Mouse (Mus musculus) forebrain, embryonic 16.5 days (tissue): ENCODE results near the gene Prox1. TPM values are rescaled to one million over a fixed set of nuclear protein-coding genes. Genes with fewer than 3 reads are reported as not detected.

Experiments
- ATAC-seq: fragments of 200-750 bp; cut with Nextera tagmentation; 2 replicates; pipeline ENCODE4 v1.8.0; 2017; ENCODE audit warnings: mild to moderate bottlenecking, moderate library complexity
- H3K27ac ChIP-seq: fragments of 300-500 bp; sonication (generic); 2 replicates; pipeline ENCODE4 v1.5.1; 2014; ENCODE audit warnings: low read length, control low read depth
- H3K27me3 ChIP-seq: fragments of 300-500 bp; sonication (generic); replicated peaks from 2 replicates; pipeline ENCODE4 v1.6.1; 2014; ENCODE audit warnings: low read length; ENCODE audit not compliant: control insufficient read depth, insufficient read depth
- H3K36me3 ChIP-seq: fragments of 300-500 bp; sonication (generic); 2 replicates; pipeline ENCODE4 v1.6.1; 2014; ENCODE audit not compliant: control insufficient read depth, insufficient read depth
- H3K4me1 ChIP-seq: fragments of 300-500 bp; sonication (generic); replicated peaks from 2 replicates; pipeline ENCODE4 v1.6.1; 2014; ENCODE audit warnings: low read length; ENCODE audit not compliant: control insufficient read depth, insufficient read depth
- H3K4me2 ChIP-seq: fragments of 300-500 bp; sonication (generic); 2 replicates; pipeline ENCODE4 v1.6.1; 2014; ENCODE audit warnings: mild to moderate bottlenecking, low read length, control low read depth
- H3K4me3 ChIP-seq: fragments of 300-500 bp; sonication (generic); replicated peaks from 2 replicates; pipeline ENCODE4 v1.5.1; 2014; ENCODE audit warnings: mild to moderate bottlenecking, low read length, control low read depth
- H3K9ac ChIP-seq: fragments of 300-500 bp; sonication (generic); replicated peaks from 2 replicates; pipeline ENCODE4 v1.6.1; 2014; ENCODE audit warnings: low read depth, low read length, control low read depth
- H3K9me3 ChIP-seq: fragments of 300-500 bp; sonication (generic); 2 replicates; pipeline ENCODE4 v1.6.1; 2016; ENCODE audit warnings: low read length; ENCODE audit not compliant: control insufficient read depth
- WGBS: fragments of 180-500 bp; shearing (Covaris S2); extraction: QIAGEN DNeasy Blood & Tissue Kit; methylation state at CpG from one replicate; pipeline ENCODE4 v1.1.7; 2014; 5-methylcytosine and 5-hydroxymethylcytosine counted together
- polyA plus RNA-seq: library from polyadenylated mRNA; unstranded; fragments of >200 nt; fragmentation: Nextera tagmentation; extraction: Ambion mirVana; gene quantifications from 2 replicates; pipeline ENCODE4 v1.2.1, GENCODE M21; 2015

Prox1 gene
- polyA plus RNA-seq, 1 experiment from 2014 or later: 9.4 TPM

DNA sequence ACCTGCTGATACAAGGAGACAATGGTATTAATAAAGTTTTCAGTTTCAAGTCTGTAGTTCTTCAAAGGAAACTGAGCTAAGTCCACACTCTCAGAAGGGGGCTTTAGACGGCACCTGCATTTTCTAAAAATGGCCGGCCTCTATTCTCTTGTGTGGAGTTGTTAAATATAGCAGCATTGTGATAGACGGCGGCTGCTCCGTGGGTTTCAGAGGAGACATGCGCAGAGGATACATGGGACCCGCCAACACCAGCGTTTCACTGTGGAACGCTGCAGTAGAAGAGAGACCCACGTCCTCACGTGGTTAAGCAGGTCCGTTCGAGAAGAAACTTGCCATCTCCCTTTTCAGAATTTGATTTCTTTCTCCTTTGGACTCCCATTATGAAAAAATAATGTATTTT lies 47.1 kb downstream of the Prox1 start:
- WGBS: 88% methylated on average over 13 of the region's 13 CpGs
- peaks cover 6% of the 10 kb centered on the region; the same call in 1 of the 2 replicates for H3K4me1 ChIP-seq
- H3K4me2 ChIP-seq: no peak overlapping the region
- H3K9ac ChIP-seq: no peak overlapping the region
- no peak overlapping the region for H3K27ac ChIP-seq
- no peaks in the 10 kb centered on the region for H3K9me3 ChIP-seq
- ATAC-seq: no peak
- H3K27me3 ChIP-seq: no peaks in the 10 kb centered on the region
- no peak overlapping the region for H3K4me3 ChIP-seq
- no peaks in the 10 kb centered on the region for H3K36me3 ChIP-seq

DNA sequence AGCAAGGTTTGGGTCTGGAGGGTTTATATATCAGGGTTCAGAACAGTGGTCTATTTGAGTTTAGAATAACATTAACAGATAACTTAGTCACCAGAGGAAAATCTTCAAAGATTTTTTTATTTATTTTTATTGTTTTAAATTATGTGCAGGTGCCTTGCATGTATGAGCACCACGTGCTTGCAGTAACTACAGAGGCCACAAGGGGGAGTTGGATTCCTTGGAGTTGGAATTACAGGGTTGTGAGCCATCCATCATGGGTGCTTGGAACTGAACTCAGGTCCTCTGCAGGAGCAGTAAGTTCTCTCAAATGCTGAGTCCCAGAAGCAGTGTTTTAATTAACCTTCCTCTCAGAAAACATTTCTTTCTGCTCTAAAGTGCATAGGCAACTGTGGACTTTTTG lies 54.5 kb downstream of the Prox1 start:
- H3K4me1 ChIP-seq: no peaks in the 10 kb centered on the region
- H3K9ac ChIP-seq: no peak overlapping the region
- 78% methylated on average over 1 of the region's 1 CpGs for WGBS
- no peak overlapping the region for H3K27ac ChIP-seq
- H3K9me3 ChIP-seq: peaks cover 6% of the 10 kb centered on the region; the same call in 1 of the 2 replicates
- no peaks in the 10 kb centered on the region for H3K36me3 ChIP-seq
- ATAC-seq: no peak
- no peaks in the 10 kb centered on the region for H3K27me3 ChIP-seq
- no peak overlapping the region for H3K4me2 ChIP-seq
- no peak overlapping the region for H3K4me3 ChIP-seq

DNA sequence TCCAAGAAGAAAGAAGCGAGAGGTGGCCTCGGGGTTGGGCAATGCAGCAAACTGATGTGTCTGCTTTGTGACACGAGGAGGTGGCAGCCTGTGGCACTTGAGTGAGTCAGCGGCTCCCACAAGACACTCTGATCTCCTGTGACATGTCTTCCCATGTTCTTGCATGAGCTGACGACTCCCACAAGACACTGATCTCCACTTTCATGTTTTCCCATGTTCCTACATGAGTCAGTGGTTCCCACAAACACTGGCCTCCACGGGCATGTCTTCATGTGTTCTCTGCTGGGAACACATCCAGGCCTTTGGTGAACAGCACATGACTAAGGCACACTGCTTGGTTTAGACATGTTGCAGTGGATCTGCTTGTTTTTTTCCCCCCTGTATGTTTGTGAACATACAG lies 58.8 kb downstream of the Prox1 start:
- WGBS: 66% methylated on average over 6 of the region's 6 CpGs
- Histone ChIP-seq H3K36me3 (no peaks in the 10 kb centered on the region), H3K27me3 (no peaks in the 10 kb centered on the region), H3K27ac (no peak overlapping the region), H3K9me3 (peaks cover 13% of the 10 kb centered on the region), H3K4me3 (no peak overlapping the region), H3K9ac (no peak overlapping the region), H3K4me1 (no peaks in the 10 kb centered on the region), H3K4me2 (no peak overlapping the region)
- no peak for ATAC-seq

DNA sequence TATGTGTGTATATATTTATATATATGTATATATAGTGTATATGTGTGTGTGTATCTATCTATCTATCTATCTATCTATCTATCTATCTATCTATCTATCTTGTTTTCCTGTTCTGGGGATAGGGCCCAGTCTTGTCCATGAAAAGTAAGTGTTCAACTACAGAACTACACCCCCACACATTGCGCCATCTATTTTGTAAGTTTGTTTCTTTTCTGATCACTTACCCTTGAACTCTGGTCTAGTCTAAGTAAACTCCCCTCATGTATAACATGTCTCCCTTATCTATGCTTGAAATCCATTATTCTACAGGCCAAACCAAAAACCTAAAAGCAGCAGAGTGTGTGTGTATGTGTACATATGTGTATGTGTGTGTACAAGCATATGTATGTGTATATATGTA lies 62.9 kb downstream of the Prox1 start:
- H3K36me3 ChIP-seq: no peaks in the 10 kb centered on the region
- H3K9ac ChIP-seq: no peak overlapping the region
- no peak overlapping the region for H3K4me2 ChIP-seq
- no peak for ATAC-seq
- H3K4me3 ChIP-seq: no peak overlapping the region
- peaks cover 7% of the 10 kb centered on the region; the same call in 1 of the 2 replicates for H3K9me3 ChIP-seq
- H3K27ac ChIP-seq: no peak overlapping the region
- H3K27me3 ChIP-seq: no peaks in the 10 kb centered on the region
- H3K4me1 ChIP-seq: no peaks in the 10 kb centered on the region
- 97% methylated on average over 1 of the region's 1 CpGs for WGBS

DNA sequence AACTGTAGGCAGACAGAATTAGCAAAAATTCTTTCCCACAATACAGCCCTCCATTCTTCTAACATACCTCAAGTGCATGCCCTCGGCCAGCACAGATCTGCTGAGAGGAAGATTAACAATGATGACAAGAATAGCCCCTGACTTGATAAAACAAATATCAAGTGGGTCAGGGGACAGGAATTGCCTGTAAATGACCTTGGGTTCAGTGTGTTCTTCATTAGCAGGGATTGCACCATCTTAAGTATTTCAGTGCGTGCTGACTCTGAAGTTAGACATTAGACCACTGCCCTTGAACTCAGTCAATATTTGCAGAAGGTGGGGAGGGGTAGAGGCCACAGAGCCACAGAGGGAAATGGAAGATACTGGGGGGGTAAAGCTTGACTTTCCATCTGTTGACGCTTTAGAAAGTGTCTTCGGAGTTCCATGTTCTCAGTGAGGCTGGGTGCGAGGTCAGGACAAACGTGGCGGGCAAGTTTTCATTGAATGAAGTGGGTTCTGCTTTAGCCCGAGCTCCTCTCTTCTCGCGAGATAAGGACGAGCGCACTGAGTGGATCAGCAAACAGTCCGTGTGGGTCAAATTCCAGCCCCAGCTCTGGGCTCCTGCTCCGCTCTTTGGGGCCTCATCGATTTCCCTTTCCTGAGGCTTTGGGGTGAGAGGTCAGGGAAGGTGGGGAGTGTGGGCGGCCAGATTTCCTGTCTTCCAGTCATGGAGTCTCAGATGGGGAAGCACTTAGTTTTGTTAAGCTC lies 63.7 kb downstream of the Prox1 start:
- Histone ChIP-seq H3K9me3 (peaks cover 7% of the 10 kb centered on the region; the same call in 1 of the 2 replicates), H3K4me2 (no peak overlapping the region), H3K4me1 (no peaks in the 10 kb centered on the region), H3K27ac (no peak overlapping the region), H3K27me3 (no peaks in the 10 kb centered on the region), H3K4me3 (no peak overlapping the region), H3K36me3 (no peaks in the 10 kb centered on the region), H3K9ac (no peak overlapping the region)
- WGBS: 86% methylated on average over 16 of the region's 16 CpGs
- no peak for ATAC-seq

DNA sequence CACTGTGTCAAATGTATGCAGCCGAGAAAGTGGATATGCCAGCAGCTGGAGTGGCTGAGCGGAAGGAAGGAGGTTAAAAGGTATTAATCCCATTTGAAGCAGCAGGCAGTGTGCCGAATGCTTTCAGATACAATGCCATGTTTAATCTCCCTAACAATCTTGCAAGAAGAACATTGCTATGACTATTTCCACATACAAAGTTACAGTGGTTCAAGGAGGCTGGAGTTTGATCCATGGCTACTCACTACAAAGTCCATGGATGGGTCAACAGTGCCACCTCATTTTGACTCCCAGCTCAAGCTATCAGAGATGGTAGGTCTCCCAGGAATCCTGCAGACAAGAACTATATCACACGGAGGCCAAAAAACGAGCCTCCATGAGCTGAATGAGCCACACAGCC lies 64.5 kb downstream of the Prox1 start:
- Histone ChIP-seq H3K36me3 (no peaks in the 10 kb centered on the region), H3K4me3 (no peak overlapping the region), H3K9ac (no peak overlapping the region), H3K27ac (no peak overlapping the region), H3K27me3 (no peaks in the 10 kb centered on the region), H3K4me1 (no peaks in the 10 kb centered on the region), H3K4me2 (no peak overlapping the region), H3K9me3 (peaks cover 7% of the 10 kb centered on the region; the same call in 1 of the 2 replicates)
- no peak for ATAC-seq
- 65% methylated on average over 5 of the region's 5 CpGs for WGBS

DNA sequence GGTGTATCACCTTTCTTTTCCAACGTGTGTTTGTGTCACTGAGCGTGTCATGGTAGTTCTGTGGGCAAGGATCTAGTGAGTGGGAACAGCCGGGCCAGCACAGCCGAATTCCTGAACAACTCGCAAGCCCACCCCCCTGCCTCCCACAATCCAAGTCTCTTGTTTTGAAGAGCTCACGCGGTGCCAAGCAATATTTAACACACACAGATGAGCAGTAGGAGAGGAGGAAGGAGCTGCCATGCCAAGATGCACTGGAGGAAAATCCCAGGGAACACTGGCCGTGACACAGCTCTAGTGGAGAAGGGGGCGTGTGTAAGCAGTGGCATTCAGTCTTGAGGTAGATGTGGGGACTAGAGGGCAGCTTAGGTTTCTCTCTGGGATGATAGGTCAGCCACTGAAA lies 77.2 kb downstream of the Prox1 start:
- WGBS: 77% methylated on average over 9 of the region's 9 CpGs
- Histone ChIP-seq H3K9ac (no peak overlapping the region), H3K27me3 (no peaks in the 10 kb centered on the region), H3K4me2 (no peak overlapping the region), H3K4me1 (no peaks in the 10 kb centered on the region), H3K9me3 (no peaks in the 10 kb centered on the region), H3K4me3 (no peak overlapping the region), H3K27ac (no peak overlapping the region), H3K36me3 (no peaks in the 10 kb centered on the region)
- no peak for ATAC-seq

DNA sequence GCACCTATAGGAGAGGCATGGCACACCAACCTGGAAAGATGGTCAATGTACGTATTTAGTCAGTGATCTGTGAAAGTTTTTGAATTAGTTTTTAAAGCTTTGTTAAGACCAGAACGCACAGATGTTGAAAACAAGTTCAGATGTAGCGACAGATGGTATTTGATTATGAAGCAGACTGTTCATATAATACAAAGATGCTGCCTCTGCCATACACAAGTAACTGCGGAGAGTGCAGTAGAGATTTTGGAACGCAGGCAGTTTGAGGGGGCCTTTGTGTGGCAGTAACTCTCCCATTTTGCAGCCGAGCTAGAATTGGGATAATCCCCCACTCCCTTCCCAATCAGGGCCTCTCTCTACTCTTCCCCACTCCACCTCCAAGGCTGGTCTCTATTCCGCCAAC lies 78.4 kb downstream of the Prox1 start:
- 61% methylated on average over 7 of the region's 7 CpGs for WGBS
- no peak overlapping the region for H3K4me3 ChIP-seq
- H3K9me3 ChIP-seq: no peaks in the 10 kb centered on the region
- H3K27me3 ChIP-seq: no peaks in the 10 kb centered on the region
- H3K36me3 ChIP-seq: no peaks in the 10 kb centered on the region
- no peak overlapping the region for H3K4me2 ChIP-seq
- H3K4me1 ChIP-seq: no peaks in the 10 kb centered on the region
- H3K9ac ChIP-seq: no peak overlapping the region
- H3K27ac ChIP-seq: no peak overlapping the region
- ATAC-seq: no peak

DNA sequence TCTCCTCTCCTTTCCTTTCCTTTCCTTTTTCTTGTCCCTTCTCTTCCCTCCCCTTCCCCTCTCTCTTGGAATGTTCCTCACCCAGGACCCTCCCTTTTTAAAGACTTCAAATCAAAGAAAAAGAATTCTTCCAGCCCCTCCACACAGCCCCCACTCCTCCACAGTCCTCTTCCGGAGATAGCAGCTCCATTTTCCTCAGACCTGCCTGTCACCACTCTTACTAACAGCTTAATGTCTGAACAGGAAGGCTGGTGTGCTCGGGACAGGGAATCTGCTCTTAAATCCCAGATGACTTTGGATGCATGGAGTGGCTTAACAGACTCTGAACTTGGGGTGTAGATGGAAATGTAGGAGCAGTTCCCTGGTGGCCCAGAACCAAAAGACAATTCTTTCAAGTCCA lies 81.6 kb downstream of the Prox1 start:
- WGBS: 52% methylated on average over 2 of the region's 2 CpGs
- H3K36me3 ChIP-seq: no peaks in the 10 kb centered on the region

DNA sequence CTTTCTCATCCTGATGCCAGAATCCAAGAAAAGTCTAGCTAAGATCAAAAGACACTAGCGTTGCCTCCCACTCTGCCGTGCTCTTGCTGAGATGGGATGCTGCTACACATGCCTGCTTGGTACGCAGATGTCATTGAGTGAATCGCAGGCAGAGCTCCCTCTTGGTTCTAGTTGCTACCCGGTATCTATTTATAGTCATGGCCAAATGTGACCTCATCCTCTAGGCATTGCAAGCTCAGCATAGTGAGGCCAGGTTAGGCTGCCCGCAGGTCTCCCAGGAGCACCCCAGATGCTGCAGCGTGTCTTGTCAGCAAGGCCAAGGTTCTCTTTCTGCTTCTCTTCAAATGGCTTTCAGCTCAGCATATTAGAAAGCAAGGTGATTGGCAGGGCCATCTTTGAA lies 84.8 kb downstream of the Prox1 start:
- WGBS: 89% methylated on average over 7 of the region's 7 CpGs
- Histone ChIP-seq H3K27ac (no peak overlapping the region), H3K4me2 (no peak overlapping the region), H3K36me3 (no peaks in the 10 kb centered on the region), H3K27me3 (no peaks in the 10 kb centered on the region), H3K4me1 (no peaks in the 10 kb centered on the region), H3K4me3 (no peak overlapping the region), H3K9me3 (no peaks in the 10 kb centered on the region), H3K9ac (no peak overlapping the region)
- no peak for ATAC-seq

More for the DNA sequence above, 81.6 kb downstream of the Prox1 start:
- H3K27me3 ChIP-seq: no peaks in the 10 kb centered on the region
- no peaks in the 10 kb centered on the region for H3K4me1 ChIP-seq
- H3K4me2 ChIP-seq: no peak overlapping the region
- ATAC-seq: no peak
- H3K27ac ChIP-seq: no peak overlapping the region
- H3K9me3 ChIP-seq: no peaks in the 10 kb centered on the region
- no peak overlapping the region for H3K9ac ChIP-seq
- no peak overlapping the region for H3K4me3 ChIP-seq
